Mouse (Mus musculus) liver, postnatal 0 days (tissue): Measurements from ENCODE around the gene Kirrel3. TPM values are rescaled to one million over a fixed set of nuclear protein-coding genes. Genes with fewer than 3 reads are reported as not detected.

Experiments
- ATAC-seq: fragments of 200-750 bp; cut with Nextera tagmentation; 2 replicates; pipeline ENCODE4 v1.8.0; 2017; ENCODE audit warnings: mild to moderate bottlenecking, moderate library complexity
- DNase-seq: peaks from one replicate; pipeline ENCODE4 v3.0.0-alpha.2; 2016
- H3K27ac ChIP-seq: fragments of 300-500 bp; sonication (generic); 2 replicates; pipeline ENCODE4 v1.5.1; 2014; ENCODE audit warnings: antibody characterized with exemption, moderate library complexity, mild to moderate bottlenecking, low read depth
- H3K27me3 ChIP-seq: fragments of 300-500 bp; sonication (generic); 2 replicates; pipeline ENCODE4 v1.6.1; 2014; ENCODE audit warnings: low read length, control low read depth, mixed read lengths; ENCODE audit not compliant: insufficient read depth
- H3K36me3 ChIP-seq: fragments of 300-500 bp; sonication (generic); replicated peaks from 2 replicates; pipeline ENCODE4 v1.6.1; 2014; ENCODE audit warnings: mild to moderate bottlenecking, control low read depth, low read length, moderate library complexity, mixed read lengths; ENCODE audit not compliant: insufficient read depth
- H3K4me1 ChIP-seq: fragments of 300-500 bp; sonication (generic); 2 replicates; pipeline ENCODE4 v1.6.1; 2014; ENCODE audit warnings: antibody characterized with exemption, mild to moderate bottlenecking, control low read depth; ENCODE audit not compliant: insufficient read depth
- H3K4me2 ChIP-seq: fragments of 300-500 bp; sonication (generic); 2 replicates; pipeline ENCODE4 v1.6.1; 2014; ENCODE audit warnings: low read depth, mild to moderate bottlenecking, low read length, moderate library complexity, mixed read lengths
- H3K4me3 ChIP-seq: fragments of 300-500 bp; sonication (generic); 2 replicates; pipeline ENCODE4 v1.5.1; 2014; ENCODE audit warnings: low read depth, low read length
- H3K9ac ChIP-seq: fragments of 300-500 bp; sonication (generic); replicated peaks from 2 replicates; pipeline ENCODE4 v1.6.1; 2014; ENCODE audit warnings: mild to moderate bottlenecking, moderate library complexity
- H3K9me3 ChIP-seq: fragments of 300-500 bp; sonication (generic); 2 replicates; pipeline ENCODE4 v1.6.1; 2016; ENCODE audit warnings: mild to moderate bottlenecking, control low read depth, low read length, mixed read lengths
- CTCF ChIP-seq: sonication (generic); IDR thresholded peaks from 2 replicates; pipeline ENCODE4 v1.5.1; 2016; ENCODE audit warnings: antibody characterized with exemption, low read depth
- EP300 ChIP-seq: IDR thresholded peaks from 2 replicates; pipeline ENCODE4 v1.6.1; 2016; ENCODE audit warnings: antibody characterized with exemption, low read depth, mild to moderate bottlenecking
- WGBS: fragments of 180-500 bp; shearing (Covaris S2); extraction: QIAGEN DNeasy Blood & Tissue Kit; methylation state at CpG from one replicate; pipeline ENCODE4 v1.1.7; 2014; ENCODE audit not compliant: insufficient replicate concordance; 5-methylcytosine and 5-hydroxymethylcytosine counted together
- polyA plus RNA-seq: library from polyadenylated mRNA; unstranded; fragments of >200 nt; fragmentation: Nextera tagmentation; extraction: Ambion mirVana; gene quantifications from 2 replicates; pipeline ENCODE4 v1.2.1, GENCODE M21; 2015

Kirrel3 gene
- polyA plus RNA-seq, 1 experiment from 2014 or later: 0.07 TPM

DNA sequence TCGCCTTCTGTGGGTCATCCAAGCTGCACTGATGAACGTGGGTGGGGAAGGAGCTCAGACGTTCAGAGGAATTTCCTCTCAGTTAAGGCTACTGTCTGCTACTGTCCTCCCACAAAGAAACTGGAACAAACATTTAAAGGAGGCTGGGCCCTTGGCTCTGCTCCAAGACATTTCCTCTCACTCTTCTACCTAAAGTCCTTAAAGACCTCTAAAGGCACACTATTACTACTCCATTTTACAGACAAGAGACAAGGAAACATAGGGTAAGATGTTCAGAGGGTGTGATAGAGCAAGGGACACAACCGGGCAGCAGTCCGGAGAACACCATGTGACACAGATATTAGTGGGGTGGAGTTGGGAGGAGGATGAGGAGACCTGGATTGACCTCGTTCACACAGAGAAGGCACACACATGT lies 541.2 kb downstream of the Kirrel3 start:
- Histone ChIP-seq H3K9ac (no peak overlapping the region), H3K27ac (no peak overlapping the region), H3K36me3 (no peaks in the 10 kb centered on the region), H3K4me2 (no peak overlapping the region), H3K4me1 (peaks cover 6% of the 10 kb centered on the region; the same call in 1 of the 2 replicates), H3K4me3 (no peak overlapping the region), H3K27me3 (peaks cover 11% of the 10 kb centered on the region; the same call in 1 of the 2 replicates), H3K9me3 (no peaks in the 10 kb centered on the region)
- ATAC-seq (no peak), DNase-seq (no peak)
- WGBS: 50% methylated on average over 6 of the region's 6 CpGs
- no peak for TF ChIP-seq EP300
- no peak for TF ChIP-seq CTCF

DNA sequence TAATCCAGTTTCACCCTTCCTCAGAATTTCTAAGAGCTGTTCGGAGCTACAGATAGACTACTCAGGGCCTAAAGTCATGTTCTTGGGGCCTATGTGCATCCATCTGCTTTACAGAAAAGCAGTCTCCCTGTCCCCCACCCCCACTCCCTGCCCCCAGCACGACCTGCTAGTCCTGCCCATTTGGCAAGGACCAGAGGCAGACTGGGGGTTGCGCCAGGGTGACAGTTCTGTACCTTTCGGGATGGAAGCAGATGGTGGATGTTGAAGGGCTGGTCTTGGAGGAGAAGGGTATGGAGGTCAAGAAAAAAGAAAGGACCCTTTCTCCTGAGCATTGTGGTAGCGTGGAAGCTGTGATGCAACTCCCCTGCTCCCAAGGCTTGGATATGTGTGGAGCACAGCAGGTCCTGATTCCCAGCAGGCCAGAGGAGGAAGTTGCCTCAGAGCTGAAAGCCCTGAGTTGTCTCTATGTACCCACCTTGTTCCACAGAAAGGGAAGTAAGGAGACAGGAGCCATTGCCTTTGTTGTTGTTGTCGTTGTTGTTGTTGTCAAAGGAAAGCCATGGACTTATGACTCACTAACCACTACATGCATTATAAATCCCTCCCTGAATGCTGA lies 541.8 kb downstream of the Kirrel3 start:
- WGBS: 72% methylated on average over 6 of the region's 6 CpGs
- Histone ChIP-seq H3K9me3 (no peaks in the 10 kb centered on the region), H3K36me3 (no peaks in the 10 kb centered on the region), H3K4me3 (no peak overlapping the region), H3K27ac (no peak overlapping the region), H3K9ac (no peak overlapping the region), H3K4me2 (no peak overlapping the region), H3K4me1 (peaks cover 6% of the 10 kb centered on the region; the same call in 1 of the 2 replicates), H3K27me3 (peaks cover 11% of the 10 kb centered on the region; the same call in 1 of the 2 replicates)
- no peak for ATAC-seq
- DNase-seq: no peak
- TF ChIP-seq CTCF: no peak
- TF ChIP-seq EP300: no peak

GRCm38 (mm10) chr9:35030823-35031222 lies 545.1 kb downstream of the Kirrel3 start:
- Histone ChIP-seq H3K4me3 (no peak overlapping the region), H3K4me1 (no peaks in the 10 kb centered on the region), H3K27me3 (peaks cover 6% of the 10 kb centered on the region; the same call in 1 of the 2 replicates), H3K27ac (no peak overlapping the region), H3K4me2 (no peak overlapping the region), H3K36me3 (no peaks in the 10 kb centered on the region), H3K9me3 (no peaks in the 10 kb centered on the region), H3K9ac (no peak overlapping the region)
- DNase-seq (no peak), ATAC-seq (peak; percentile 53; the same call in 1 of the 2 replicates)
- TF ChIP-seq CTCF: peak; percentile 60
- TF ChIP-seq EP300: no peak
- WGBS: 65% methylated on average over 5 of the region's 5 CpGs

- Histone ChIP-seq H3K9ac (no peak overlapping the region), H3K4me3 (no peak overlapping the region), H3K4me1 (no peaks in the 10 kb centered on the region), H3K27ac (peak overlapping the region; percentile 22; the same call in 1 of the 2 replicates), H3K36me3 (no peaks in the 10 kb centered on the region), H3K4me2 (no peak overlapping the region), H3K27me3 (no peaks in the 10 kb centered on the region), H3K9me3 (0 out of 2 replicates have a peak, but pooled peaks cover 6% of the 10 kb centered on the region)
- whole genome bisulfite sequencing: 74% methylated on average over 6 of the region's 6 CpGs
- DNase-seq: no peak
- ATAC-seq: no peak
- TF ChIP-seq CTCF: no peak
- no peak for TF ChIP-seq EP300
Measured at GRCm38 (mm10) chr9:35032457-35032856, 546.8 kb downstream of the Kirrel3 start.

GRCm38 (mm10) chr9:35035074-35035473 lies 549.4 kb downstream of the Kirrel3 start:
- Histone ChIP-seq H3K4me2 (no peak overlapping the region), H3K36me3 (no peaks in the 10 kb centered on the region), H3K4me3 (no peak overlapping the region), H3K9ac (no peak overlapping the region), H3K4me1 (peaks cover 6% of the 10 kb centered on the region), H3K9me3 (0 out of 2 replicates have a peak, but pooled peaks cover 6% of the 10 kb centered on the region), H3K27ac (no peak overlapping the region), H3K27me3 (no peaks in the 10 kb centered on the region)
- DNase-seq: peak; percentile 25
- TF ChIP-seq EP300 (no peak), CTCF (no peak)
- ATAC-seq: no peak
- 42% methylated on average over 14 of the region's 14 CpGs for WGBS

DNA sequence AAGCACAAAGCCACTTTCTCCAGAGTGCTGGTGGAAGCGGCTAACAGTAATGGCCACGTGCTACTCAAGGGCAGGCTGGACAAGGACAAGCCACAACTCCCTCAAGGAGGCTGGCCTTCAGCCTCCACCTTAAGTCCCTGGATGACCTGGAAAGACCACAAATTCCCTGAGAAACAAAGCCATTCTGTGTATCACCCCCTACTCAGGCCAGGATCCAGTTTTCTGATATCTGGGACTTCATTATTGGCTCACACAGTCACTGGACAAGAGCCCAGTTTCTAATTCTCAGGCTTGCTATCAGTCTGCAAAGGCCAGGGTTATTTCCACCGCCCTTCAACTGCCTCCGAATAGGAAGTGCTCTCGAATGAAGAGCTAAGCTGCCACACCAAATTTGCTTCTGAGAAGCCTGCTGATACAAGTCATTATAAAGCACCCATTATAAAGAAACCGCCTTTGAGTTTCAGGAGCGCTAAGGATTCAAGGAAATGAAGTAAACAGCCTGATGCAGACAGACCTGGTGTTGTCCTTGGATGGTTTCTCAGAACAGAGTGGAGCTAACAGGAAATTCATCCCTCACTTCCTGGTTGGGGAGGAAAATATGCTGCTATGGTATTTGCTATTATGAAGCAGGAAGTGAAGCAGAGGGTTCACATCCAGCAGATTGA lies 553.4 kb downstream of the Kirrel3 start:
- no peak for DNase-seq
- H3K27ac ChIP-seq: peak overlapping the region; percentile 69

More for the DNA sequence above, 553.4 kb downstream of the Kirrel3 start:
- no peaks in the 10 kb centered on the region for H3K27me3 ChIP-seq
- peak; percentile 21; the same call in 1 of the 2 replicates for TF ChIP-seq EP300
- no peak for TF ChIP-seq CTCF
- no peak overlapping the region for H3K4me3 ChIP-seq
- H3K36me3 ChIP-seq: no peaks in the 10 kb centered on the region; the same call in 1 of the 2 replicates
- peaks cover 11% of the 10 kb centered on the region for H3K4me1 ChIP-seq
- ATAC-seq: peak; percentile 58
- H3K9me3 ChIP-seq: 0 out of 2 replicates have a peak, but pooled peaks cover 6% of the 10 kb centered on the region
- WGBS: 56% methylated on average over 7 of the region's 7 CpGs
- no peak overlapping the region for H3K4me2 ChIP-seq
- H3K9ac ChIP-seq: no peak overlapping the region
